Mouse (Mus musculus): ENCODE measurements at regions not wholly inside any gene's neighbourhood (a gene's known extent, or its start where the extent isn't known, plus 50 kb on each side); places are given as distances from the start of the nearest gene placed in this dataset.

DNA sequence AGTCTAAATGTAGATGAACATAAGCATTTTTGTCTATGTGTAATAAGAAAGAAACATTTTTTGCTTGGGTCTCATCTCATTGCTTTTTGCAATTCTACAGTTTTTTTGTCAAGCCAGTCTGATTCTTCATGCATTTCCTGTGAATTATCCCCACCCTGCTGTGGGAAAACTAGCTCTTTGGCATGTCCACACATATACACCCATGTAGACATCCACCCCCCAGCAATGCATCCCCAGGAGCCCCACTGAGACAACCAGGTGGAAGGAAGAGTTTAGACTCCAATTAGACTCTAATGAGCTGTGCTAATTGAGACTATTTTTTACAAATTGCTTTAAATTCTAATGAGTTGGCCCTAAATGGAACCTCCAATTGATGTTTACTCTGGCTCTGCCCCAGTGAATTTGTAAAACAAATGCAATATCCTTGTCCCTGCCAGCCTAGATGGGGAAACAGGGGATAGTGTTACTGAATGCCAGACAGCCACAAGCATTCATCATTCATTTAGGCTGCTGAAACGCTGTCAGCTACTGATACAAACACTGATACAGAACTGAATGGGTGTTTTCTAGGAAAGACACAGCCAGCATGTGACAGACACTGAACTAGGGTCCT, 328.7 kb upstream of the Gm26657 start:
- no peak overlapping the region for H3K9ac ChIP-seq (replicated peaks; ENCODE audit: low read length)
- no peak overlapping the region for H3K4me2 ChIP-seq (ENCODE audit: low read depth, low read length)
- no peak for ATAC-seq
- no peaks in the 10 kb centered on the region for H3K36me3 ChIP-seq (ENCODE audit: insufficient read depth, low read length)
- H3K4me1 ChIP-seq (ENCODE audit: insufficient read depth, low read length) = no peaks in the 10 kb centered on the region
- TF ChIP-seq CTCF (IDR thresholded peaks at IDR 0.05; ENCODE audit: low read depth) = no peak
- peak; percentile 43 for DNase-seq (ENCODE audit: low spot score)
- no peak overlapping the region for H3K27ac ChIP-seq
- H3K4me3 ChIP-seq (ENCODE audit: low read length) = no peak overlapping the region
- H3K9me3 ChIP-seq (ENCODE audit: low read length) = no peaks in the 10 kb centered on the region
- H3K27me3 ChIP-seq (ENCODE audit: insufficient read depth, low read length) = no peaks in the 10 kb centered on the region
- 26% methylated on average over 1 of the region's 1 CpGs for WGBS

DNA sequence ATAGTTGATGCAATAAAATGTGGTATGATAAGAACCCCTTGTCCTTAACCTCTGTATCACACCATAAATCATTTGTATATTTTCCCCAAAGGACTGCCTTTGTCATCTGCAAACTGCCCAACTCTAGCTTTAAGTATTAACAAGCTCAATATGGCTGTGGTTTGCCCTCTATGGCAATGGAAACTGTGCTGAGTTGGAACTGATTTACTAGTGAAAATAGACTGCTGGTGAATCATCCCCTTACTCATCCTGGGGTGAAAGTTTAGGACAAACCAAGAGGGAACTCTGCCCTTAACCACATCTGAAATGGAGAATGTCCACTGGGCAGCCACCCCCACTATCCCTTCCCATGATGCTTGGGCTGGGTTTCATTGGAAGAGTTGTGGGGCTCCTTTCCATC, 346.1 kb upstream of the Gm26657 start:
- ATAC-seq = no peak
- Histone ChIP-seq H3K4me2 (ENCODE audit: low read depth, low read length) (no peak overlapping the region), H3K9ac (replicated peaks; ENCODE audit: low read length) (no peak overlapping the region), H3K9me3 (ENCODE audit: low read length) (no peaks in the 10 kb centered on the region), H3K36me3 (ENCODE audit: insufficient read depth, low read length) (no peaks in the 10 kb centered on the region), H3K27ac (no peak overlapping the region), H3K4me1 (ENCODE audit: insufficient read depth, low read length) (no peaks in the 10 kb centered on the region), H3K27me3 (ENCODE audit: insufficient read depth, low read length) (no peaks in the 10 kb centered on the region), H3K4me3 (ENCODE audit: low read length) (no peak overlapping the region)
- no peak for DNase-seq (ENCODE audit: low spot score)
- TF ChIP-seq CTCF (IDR thresholded peaks at IDR 0.05; ENCODE audit: low read depth) = no peak

DNA sequence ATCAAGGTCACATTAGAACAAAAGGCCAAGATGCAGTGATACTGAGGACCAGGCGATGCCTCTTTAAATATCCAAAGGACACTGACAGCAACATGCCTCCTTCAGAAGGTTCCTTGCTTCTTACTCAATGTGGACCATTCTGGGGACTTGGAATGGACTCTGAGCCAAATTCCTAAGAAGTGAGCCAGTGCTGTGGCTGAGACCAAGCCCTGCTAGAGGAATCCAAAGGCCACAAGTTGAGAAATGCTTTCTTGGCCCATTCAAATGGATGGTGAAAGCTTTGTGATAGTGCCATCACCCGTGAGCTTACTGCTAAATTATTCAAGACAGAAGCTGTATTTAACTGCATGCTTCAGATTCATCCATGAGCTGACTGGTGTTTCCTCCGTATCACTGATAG, 352.8 kb upstream of the Gm26657 start:
- no peak for ATAC-seq
- H3K4me1 ChIP-seq (ENCODE audit: insufficient read depth, low read length) = no peaks in the 10 kb centered on the region
- no peak overlapping the region for H3K4me2 ChIP-seq (ENCODE audit: low read depth, low read length)
- H3K27ac ChIP-seq = no peak overlapping the region
- no peaks in the 10 kb centered on the region for H3K9me3 ChIP-seq (ENCODE audit: low read length)
- H3K27me3 ChIP-seq (ENCODE audit: insufficient read depth, low read length) = no peaks in the 10 kb centered on the region
- WGBS = 53% methylated on average over 3 of the region's 3 CpGs
- DNase-seq (ENCODE audit: low spot score) = no peak
- no peaks in the 10 kb centered on the region for H3K36me3 ChIP-seq (ENCODE audit: insufficient read depth, low read length)
- TF ChIP-seq CTCF (IDR thresholded peaks at IDR 0.05; ENCODE audit: low read depth) = no peak
- no peak overlapping the region for H3K4me3 ChIP-seq (ENCODE audit: low read length)
- no peak overlapping the region for H3K9ac ChIP-seq (replicated peaks; ENCODE audit: low read length)

- WGBS = 36% methylated on average over 5 of the region's 5 CpGs
- peak; percentile 84 for ATAC-seq
Measured at GRCm38 (mm10) chr4:56375745-56376144, 364.1 kb upstream of the Gm26657 start.

GRCm38 (mm10) chr4:56374466-56374865, 365.4 kb upstream of the Gm26657 start:
- H3K4me2 ChIP-seq (ENCODE audit: low read depth, low read length) = no peak overlapping the region
- H3K4me1 ChIP-seq (ENCODE audit: insufficient read depth, low read length) = no peaks in the 10 kb centered on the region; the same call in 1 of the 2 replicates
- H3K4me3 ChIP-seq (ENCODE audit: low read length) = no peak overlapping the region
- 83% methylated on average over 3 of the region's 3 CpGs for WGBS
- DNase-seq (ENCODE audit: low spot score) (no peak), ATAC-seq (no peak)
- H3K27ac ChIP-seq = no peak overlapping the region
- H3K27me3 ChIP-seq (ENCODE audit: insufficient read depth, low read length) = no peaks in the 10 kb centered on the region
- no peaks in the 10 kb centered on the region for H3K36me3 ChIP-seq (ENCODE audit: insufficient read depth, low read length)
- H3K9me3 ChIP-seq (ENCODE audit: low read length) = no peaks in the 10 kb centered on the region
- no peak overlapping the region for H3K9ac ChIP-seq (replicated peaks; ENCODE audit: low read length)
- TF ChIP-seq CTCF (IDR thresholded peaks at IDR 0.05; ENCODE audit: low read depth) = peak; percentile 46

More at GRCm38 (mm10) chr4:56375745-56376144, 364.1 kb upstream of the Gm26657 start:
- peak; percentile 63 for DNase-seq (ENCODE audit: low spot score)
- H3K27me3 ChIP-seq (ENCODE audit: insufficient read depth, low read length) = no peaks in the 10 kb centered on the region
- no peaks in the 10 kb centered on the region; the same call in 1 of the 2 replicates for H3K4me1 ChIP-seq (ENCODE audit: insufficient read depth, low read length)
- no peak overlapping the region for H3K9ac ChIP-seq (replicated peaks; ENCODE audit: low read length)
- H3K36me3 ChIP-seq (ENCODE audit: insufficient read depth, low read length) = no peaks in the 10 kb centered on the region
- TF ChIP-seq CTCF (IDR thresholded peaks at IDR 0.05; ENCODE audit: low read depth) = no peak
- H3K27ac ChIP-seq = no peak overlapping the region
- no peak overlapping the region for H3K4me3 ChIP-seq (ENCODE audit: low read length)
- H3K9me3 ChIP-seq (ENCODE audit: low read length) = no peaks in the 10 kb centered on the region
- no peak overlapping the region for H3K4me2 ChIP-seq (ENCODE audit: low read depth, low read length)

GRCm38 (mm10) chr4:56373746-56374145, 366.1 kb upstream of the Gm26657 start:
- no peaks in the 10 kb centered on the region for H3K36me3 ChIP-seq (ENCODE audit: insufficient read depth, low read length)
- 80% methylated on average over 4 of the region's 4 CpGs for WGBS
- no peak for DNase-seq (ENCODE audit: low spot score)
- H3K27me3 ChIP-seq (ENCODE audit: insufficient read depth, low read length) = no peaks in the 10 kb centered on the region
- no peak for ATAC-seq
- no peak overlapping the region for H3K4me3 ChIP-seq (ENCODE audit: low read length)
- no peak overlapping the region for H3K27ac ChIP-seq
- no peak overlapping the region for H3K9ac ChIP-seq (replicated peaks; ENCODE audit: low read length)
- H3K4me2 ChIP-seq (ENCODE audit: low read depth, low read length) = no peak overlapping the region
- no peaks in the 10 kb centered on the region for H3K9me3 ChIP-seq (ENCODE audit: low read length)
- no peak for TF ChIP-seq CTCF (IDR thresholded peaks at IDR 0.05; ENCODE audit: low read depth)
- no peaks in the 10 kb centered on the region; the same call in 1 of the 2 replicates for H3K4me1 ChIP-seq (ENCODE audit: insufficient read depth, low read length)

DNA sequence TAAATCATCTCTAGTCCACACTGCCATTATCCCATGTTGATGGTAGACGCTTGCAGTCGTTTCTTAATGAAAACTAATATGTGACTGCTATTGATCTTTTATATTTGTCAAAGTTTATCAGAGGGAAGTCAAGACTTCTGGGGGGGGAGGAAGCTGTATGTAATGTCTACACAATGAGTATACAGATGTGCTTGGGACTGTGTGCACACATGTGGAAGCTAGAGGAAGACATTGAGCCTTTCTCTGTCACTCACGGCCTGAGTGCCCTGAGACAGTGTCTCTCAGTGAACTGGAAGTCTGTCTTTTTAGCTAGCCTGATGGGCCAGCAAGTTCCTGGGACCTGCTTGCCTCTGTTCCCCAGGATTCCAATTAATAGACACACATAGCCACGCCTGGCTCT, 366.7 kb upstream of the Gm26657 start:
- no peak for ATAC-seq

More for the DNA sequence above, 366.7 kb upstream of the Gm26657 start:
- no peak overlapping the region for H3K4me3 ChIP-seq (ENCODE audit: low read length)
- no peak overlapping the region for H3K4me2 ChIP-seq (ENCODE audit: low read depth, low read length)
- H3K4me1 ChIP-seq (ENCODE audit: insufficient read depth, low read length) = no peaks in the 10 kb centered on the region; the same call in 1 of the 2 replicates
- WGBS = 81% methylated on average over 4 of the region's 4 CpGs
- H3K36me3 ChIP-seq (ENCODE audit: insufficient read depth, low read length) = no peaks in the 10 kb centered on the region
- no peak for DNase-seq (ENCODE audit: low spot score)
- H3K9me3 ChIP-seq (ENCODE audit: low read length) = no peaks in the 10 kb centered on the region
- no peak for TF ChIP-seq CTCF (IDR thresholded peaks at IDR 0.05; ENCODE audit: low read depth)
- H3K27ac ChIP-seq = no peak overlapping the region
- no peak overlapping the region for H3K9ac ChIP-seq (replicated peaks; ENCODE audit: low read length)
- no peaks in the 10 kb centered on the region for H3K27me3 ChIP-seq (ENCODE audit: insufficient read depth, low read length)

Measured in hindbrain, postnatal 0 days (tissue).